ENCODE assay signal across 38 mouse cellular contexts in the genomic region with DNA sequence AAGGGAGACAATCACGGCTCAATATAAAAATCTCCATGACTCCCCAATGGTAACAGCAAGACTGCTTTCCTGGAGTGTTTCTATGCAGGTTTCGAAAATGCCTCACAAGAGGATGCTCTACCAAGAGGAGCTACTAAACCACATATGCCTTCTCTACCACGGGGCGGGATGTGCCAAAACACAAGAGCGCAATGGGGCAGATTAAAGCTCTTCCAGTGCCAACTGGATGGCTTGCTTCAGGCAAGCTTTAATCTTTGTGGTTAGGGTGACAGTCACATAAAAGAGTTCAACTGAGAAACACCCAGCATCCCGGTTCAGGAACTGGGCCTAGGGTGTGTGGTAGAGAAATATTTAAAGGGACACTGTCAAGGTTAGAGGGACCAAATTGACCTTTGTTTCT. TPM values are rescaled to one million over a fixed set of nuclear protein-coding genes. Genes with fewer than 3 reads are reported as not detected.
DNase-seq lines count a peak whose midpoint lies in the region; ATAC-seq and TF ChIP-seq lines count a peak whose summit lies in the region.
"Had no signal": no experiment of that assay in that cellular context is flagged by ENCODE, and none has a peak within 500 bp of the region (broad histone marks: within the 10 kb centered on the region; RNA-seq: fewer than 3 reads in every experiment).

No protein-coding gene starts in this region.

- H3K4me3 ChIP-seq in layer of hippocampus, adult 2 months: no peak overlapping the region
- no peak overlapping the region for H3K4me3 ChIP-seq in heart, embryonic 12.5 days
- H3K4me3 ChIP-seq in forebrain, embryonic 16.5 days (replicated peaks; ENCODE audit: low read length): no peak overlapping the region
- H3K4me3 ChIP-seq: gastrocnemius, adult 2 months; hindbrain, embryonic 10.5 days; hindbrain, embryonic 15.5 days; limb, embryonic 12.5 days; lung, embryonic 15.5 days; midbrain, embryonic 10.5 days; myocyte; neural tube, embryonic 13.5 days; stomach, embryonic 15.5 days had no signal

- H3K27ac ChIP-seq in layer of hippocampus, adult 2 months: peak overlapping the region; percentile 40; the same call in 1 of the 2 replicates
- no peak overlapping the region for H3K27ac ChIP-seq in heart, embryonic 12.5 days (ENCODE audit: poor library complexity, severe bottlenecking)
- no peak overlapping the region for H3K27ac ChIP-seq in forebrain, embryonic 16.5 days (ENCODE audit: low read length)
- H3K27ac ChIP-seq: gastrocnemius, adult 2 months; hindbrain, embryonic 10.5 days; hindbrain, embryonic 15.5 days; kidney, postnatal 0 days; limb, embryonic 12.5 days; lung, embryonic 15.5 days; midbrain, embryonic 10.5 days; neural tube, embryonic 13.5 days; stomach, embryonic 15.5 days had no signal

- H3K27me3 ChIP-seq in heart, embryonic 12.5 days (replicated peaks): no peaks in the 10 kb centered on the region
- H3K27me3 ChIP-seq in forebrain, embryonic 16.5 days (replicated peaks; ENCODE audit: control insufficient read depth, insufficient read depth, low read length): no peaks in the 10 kb centered on the region
- H3K27me3 ChIP-seq: hindbrain, embryonic 15.5 days; limb, embryonic 12.5 days; lung, embryonic 15.5 days; neural tube, embryonic 13.5 days; Patski; stomach, embryonic 15.5 days had no signal

- no peak overlapping the region for H3K9ac ChIP-seq in heart, embryonic 12.5 days
- no peak overlapping the region for H3K9ac ChIP-seq in forebrain, embryonic 16.5 days (replicated peaks; ENCODE audit: low read depth, low read length)
- H3K9ac ChIP-seq: hindbrain, embryonic 15.5 days; limb, embryonic 12.5 days; lung, embryonic 15.5 days; neural tube, embryonic 13.5 days; stomach, embryonic 15.5 days had no signal

- no peaks in the 10 kb centered on the region for H3K4me1 ChIP-seq in heart, embryonic 12.5 days (replicated peaks)
- H3K4me1 ChIP-seq in forebrain, embryonic 16.5 days (replicated peaks; ENCODE audit: control insufficient read depth, insufficient read depth, low read length): peaks cover 3% of the 10 kb centered on the region; the same call in 1 of the 2 replicates
- H3K4me1 ChIP-seq: hindbrain, embryonic 10.5 days; hindbrain, embryonic 15.5 days; limb, embryonic 12.5 days; midbrain, embryonic 10.5 days; stomach, embryonic 15.5 days had no signal

- ATAC-seq in heart, embryonic 12.5 days (ENCODE audit: insufficient number of reproducible peaks, low FRiP score): no peak
- no peak for ATAC-seq in forebrain, embryonic 16.5 days
- ATAC-seq: forebrain, embryonic 14.5 days; midbrain, embryonic 16.5 days; Patski had no signal

- H3K4me2 ChIP-seq in heart, embryonic 12.5 days: no peak overlapping the region
- no peak overlapping the region for H3K4me2 ChIP-seq in forebrain, embryonic 16.5 days (ENCODE audit: low read length)
- H3K4me2 ChIP-seq: heart, embryonic 11.5 days; hindbrain, embryonic 15.5 days; limb, embryonic 12.5 days; liver, embryonic 11.5 days; lung, embryonic 15.5 days; neural tube, embryonic 13.5 days; stomach, embryonic 15.5 days had no signal

- DNase-seq in layer of hippocampus, adult 2 months (ENCODE audit: low spot score in 2 of 2): no peak
- no peak for DNase-seq in layer of hippocampus, adult 9-10 months (ENCODE audit: low spot score)
- DNase-seq in 416B (ENCODE audit: low read depth) (peak; percentile 56), liver (no peak)
- DNase-seq in brain, adult 2 months (ENCODE audit: low read depth, low spot score): peak; percentile 67
- DNase-seq in cerebellum, adult 9-10 months: peak; percentile 58
- DNase-seq: adrenal gland, postnatal 14 days; gastrocnemius, adult 2 months; gastrocnemius, postnatal 36 days; heart, adult 18-20 months; kidney, adult 2 months; kidney, postnatal 4 days; layer of hippocampus, adult 9-11 months; right cerebral cortex, postnatal 14 days had no signal

- H3K36me3 ChIP-seq in heart, embryonic 12.5 days: peaks cover 74% of the 10 kb centered on the region
- H3K36me3 ChIP-seq in forebrain, embryonic 16.5 days (ENCODE audit: control insufficient read depth, insufficient read depth): peaks cover 37% of the 10 kb centered on the region

- no peak for TF ChIP-seq CTCF in layer of hippocampus, adult 2 months (conservative IDR thresholded peaks at IDR 0.05)

- 88% methylated on average over 6 of the region's 6 CpGs for WGBS in heart, embryonic 12.5 days
- 66% methylated on average over 6 of the region's 6 CpGs for WGBS in forebrain, embryonic 16.5 days

- H3K9me3 ChIP-seq in heart, embryonic 12.5 days (replicated peaks): no peaks in the 10 kb centered on the region
- H3K9me3 ChIP-seq in forebrain, embryonic 16.5 days (ENCODE audit: control insufficient read depth, low read length): no peaks in the 10 kb centered on the region
- H3K9me3 ChIP-seq: G1E; hindbrain, embryonic 10.5 days; hindbrain, embryonic 15.5 days; limb, embryonic 12.5 days; lung, embryonic 15.5 days; midbrain, embryonic 10.5 days; neural tube, embryonic 13.5 days; stomach, embryonic 15.5 days had no signal

RNA-seq across cellular contexts. Expression of a gene that starts 39.8 kb away (rescaled TPM):
- total RNA-seq in layer of hippocampus, adult 2 months (2021): 10 to 100 TPM; 89.0 to 91.6 TPM
- polyA plus RNA-seq in heart, embryonic 12.5 days (2016; fragmentation: Nextera tagmentation; extraction: Ambion mirVana): 46.4 and 48.3 TPM in 2 replicates
- 82.2 and 87.4 TPM in 2 replicates for polyA plus RNA-seq in forebrain, embryonic 16.5 days (2015; fragmentation: Nextera tagmentation; extraction: Ambion mirVana)

RNA-seq across cellular contexts. Expression of a gene that starts 47.5 kb away (rescaled TPM):
- not detected for total RNA-seq in layer of hippocampus, adult 2 months (2021)
- polyA plus RNA-seq in heart, embryonic 12.5 days (2016; fragmentation: Nextera tagmentation; extraction: Ambion mirVana): not detected in 2 replicates
- polyA plus RNA-seq in forebrain, embryonic 16.5 days (2015; fragmentation: Nextera tagmentation; extraction: Ambion mirVana): not detected in 2 replicates
- total RNA-seq: adrenal gland, postnatal 14 days; G1E; gastrocnemius, adult 2 months; gastrocnemius, postnatal 36 days; heart, adult 18-20 months; left cerebral cortex, postnatal 14 days; megakaryocyte progenitor cell, adult 5-6 weeks had no signal
- polyA plus RNA-seq: embryonic facial prominence, embryonic 11.5 days; forebrain, embryonic 14.5 days; G1E; heart, embryonic 11.5 days; heart, postnatal 0 days; hindbrain, embryonic 10.5 days; hindbrain, embryonic 15.5 days; intestine, embryonic 14.5 days; kidney, adult 2 months; kidney, postnatal 0 days; limb, embryonic 12.5 days; liver, embryonic 11.5 days; liver, embryonic 16.5 days; lung, embryonic 15.5 days; midbrain, embryonic 10.5 days; midbrain, embryonic 16.5 days; myocyte; neural tube, embryonic 13.5 days; Patski; small intestine, adult 2 months; stomach, embryonic 15.5 days had no signal

RNA-seq across cellular contexts. Expression of a gene that starts 59.7 kb away (rescaled TPM):
- total RNA-seq in layer of hippocampus, adult 2 months (2021): under 1 TPM; 0.15 to 0.20 TPM
- polyA plus RNA-seq in heart, embryonic 12.5 days (2016; fragmentation: Nextera tagmentation; extraction: Ambion mirVana): not detected in 2 replicates
- 0.06 TPM in 1 of 2 replicates, not detected in the other for polyA plus RNA-seq in forebrain, embryonic 16.5 days (2015; fragmentation: Nextera tagmentation; extraction: Ambion mirVana)
- total RNA-seq: adrenal gland, postnatal 14 days; G1E; gastrocnemius, adult 2 months; gastrocnemius, postnatal 36 days; heart, adult 18-20 months had no signal
- polyA plus RNA-seq: embryonic facial prominence, embryonic 11.5 days; forebrain, embryonic 14.5 days; heart, embryonic 11.5 days; heart, postnatal 0 days; hindbrain, embryonic 10.5 days; intestine, embryonic 14.5 days; kidney, adult 2 months; kidney, postnatal 0 days; limb, embryonic 12.5 days; liver, embryonic 11.5 days; liver, embryonic 16.5 days; lung, embryonic 15.5 days; midbrain, embryonic 10.5 days; myocyte; neural tube, embryonic 13.5 days; Patski; small intestine, adult 2 months; stomach, embryonic 15.5 days had no signal

Comparison
In these comparisons a context has a peak if more than half of its experiments do, and no peak if none do; other contexts are left out.
1. DNase-seq: peak in 416B (single experiment), brain, adult 2 months (single experiment) and cerebellum, adult 9-10 months (single experiment); none in layer of hippocampus, adult 2 months (0 of 2), layer of hippocampus, adult 9-10 months (single experiment) and liver (single experiment).